Mouse (Mus musculus) kidney, postnatal 4 days (tissue): ENCODE measurements at regions not wholly inside any gene's neighbourhood (a gene's known extent, or its start where the extent isn't known, plus 50 kb on each side); places are given as distances from the start of the nearest gene placed in this dataset.

Experiments used
- DNase-seq, 2 experiments: peaks; one replicate each; pipeline ENCODE4 v3.0.0; 2021; ENCODE audit warnings: mixed read lengths in 2 of 2

GRCm38 (mm10) chr5:4595010-4595409, 162.8 kb downstream of the Fzd1 start:
- peak; percentile 9 for DNase-seq

GRCm38 (mm10) chr5:4594562-4594961, 163.3 kb downstream of the Fzd1 start:
- DNase-seq = no peak

GRCm38 (mm10) chr5:4593638-4594381, 164.0 kb downstream of the Fzd1 start:
- DNase-seq = no peak

- no peak for DNase-seq
These were observed 166.1 kb downstream of the Fzd1 start for GRCm38 (mm10) chr5:4591721-4592120.

GRCm38 (mm10) chr5:4582702-4583475, 174.9 kb downstream of the Fzd1 start:
- DNase-seq = no peak

GRCm38 (mm10) chr5:4580185-4580839, 177.5 kb downstream of the Fzd1 start:
- DNase-seq = no peak

GRCm38 (mm10) chr5:4578856-4579255, 179.0 kb downstream of the Fzd1 start:
- no peak for DNase-seq

GRCm38 (mm10) chr5:4577179-4577578, 180.7 kb downstream of the Fzd1 start:
- DNase-seq = no peak

- no peak for DNase-seq
These were observed 194.0 kb downstream of the Fzd1 start for GRCm38 (mm10) chr5:4563862-4564261.

- DNase-seq = no peak
These were observed 196.2 kb downstream of the Fzd1 start for GRCm38 (mm10) chr5:4561661-4562060.

- DNase-seq = no peak
These were observed 196.7 kb downstream of the Fzd1 start for GRCm38 (mm10) chr5:4561139-4561470.

- DNase-seq = peak in 1 of 2 experiments; percentile 8
These were observed 197.3 kb downstream of the Fzd1 start for GRCm38 (mm10) chr5:4560370-4561138.

GRCm38 (mm10) chr5:4554972-4555371, 202.9 kb downstream of the Fzd1 start:
- no peak for DNase-seq

GRCm38 (mm10) chr5:4538572-4538971, 219.3 kb downstream of the Fzd1 start:
- no peak for DNase-seq

- DNase-seq = no peak
These were observed 221.0 kb downstream of the Fzd1 start for GRCm38 (mm10) chr5:4536790-4537189.

GRCm38 (mm10) chr5:4535951-4536350, 221.9 kb downstream of the Fzd1 start:
- DNase-seq = peak; percentile 8 to 16

- no peak for DNase-seq
These were observed 223.3 kb downstream of the Fzd1 start for GRCm38 (mm10) chr5:4534512-4534911.

- DNase-seq = peak; percentile 29 to 59
These were observed 227.4 kb downstream of the Fzd1 start for GRCm38 (mm10) chr5:4530236-4531067.

- DNase-seq = no peak
These were observed 231.6 kb downstream of the Fzd1 start for GRCm38 (mm10) chr5:4526042-4526815.

GRCm38 (mm10) chr5:4500599-4500998, 257.2 kb downstream of the Fzd1 start:
- DNase-seq = no peak

GRCm38 (mm10) chr5:4499036-4499435, 258.8 kb downstream of the Fzd1 start:
- no peak for DNase-seq
